Mouse (Mus musculus) lung, embryonic 16.5 days (tissue): ENCODE measurements around the gene Arsb. TPM values are rescaled to one million over a fixed set of nuclear protein-coding genes. Genes with fewer than 3 reads are reported as not detected.

Source experiments
- ATAC-seq: fragments of 200-750 bp; cut with Nextera tagmentation; 2 replicates; pipeline ENCODE4 v1.8.0; 2017; ENCODE audit warnings: low read depth, mild to moderate bottlenecking, moderate library complexity
- H3K27ac ChIP-seq: fragments of 300-500 bp; sonication (generic); 2 replicates; pipeline ENCODE4 v1.5.1; 2014; ENCODE audit warnings: mild to moderate bottlenecking, control low read depth, low read length
- H3K27me3 ChIP-seq: fragments of 300-500 bp; sonication (generic); 2 replicates; pipeline ENCODE4 v1.6.1; 2014; ENCODE audit warnings: low read depth, low read length, mixed read lengths; ENCODE audit not compliant: control insufficient read depth, insufficient read depth
- H3K36me3 ChIP-seq: fragments of 300-500 bp; sonication (generic); 2 replicates; pipeline ENCODE4 v1.6.1; 2014; ENCODE audit warnings: low read length; ENCODE audit not compliant: control insufficient read depth, insufficient read depth
- H3K4me1 ChIP-seq: fragments of 300-500 bp; sonication (generic); replicated peaks from 2 replicates; pipeline ENCODE4 v1.6.1; 2014; ENCODE audit warnings: low read length, mixed read lengths; ENCODE audit not compliant: control insufficient read depth, insufficient read depth
- H3K4me2 ChIP-seq: fragments of 300-500 bp; sonication (generic); 2 replicates; pipeline ENCODE4 v1.6.1; 2014; ENCODE audit warnings: low read depth, low read length, control low read depth
- H3K4me3 ChIP-seq: fragments of 300-500 bp; sonication (generic); 2 replicates; pipeline ENCODE4 v1.5.1; 2014; ENCODE audit warnings: mild to moderate bottlenecking, low read length, control low read depth
- H3K9ac ChIP-seq: fragments of 300-500 bp; sonication (generic); 2 replicates; pipeline ENCODE4 v1.6.1; 2014; ENCODE audit warnings: low read length, control low read depth
- H3K9me3 ChIP-seq: fragments of 300-500 bp; sonication (generic); 2 replicates; pipeline ENCODE4 v1.6.1; 2016; ENCODE audit warnings: low read length; ENCODE audit not compliant: control insufficient read depth
- WGBS: fragments of 180-500 bp; shearing (Covaris S2); extraction: QIAGEN DNeasy Blood & Tissue Kit; methylation state at CpG from one replicate; pipeline ENCODE4 v1.1.7; 2014; 5-methylcytosine and 5-hydroxymethylcytosine counted together
- polyA plus RNA-seq: library from polyadenylated mRNA; unstranded; fragments of >200 nt; fragmentation: Nextera tagmentation; extraction: Ambion mirVana; gene quantifications from 2 replicates; pipeline ENCODE4 v1.2.1, GENCODE M21; 2015

Gene Arsb
- polyA plus RNA-seq, 1 experiment from 2014 or later, result 17.2 TPM

DNA sequence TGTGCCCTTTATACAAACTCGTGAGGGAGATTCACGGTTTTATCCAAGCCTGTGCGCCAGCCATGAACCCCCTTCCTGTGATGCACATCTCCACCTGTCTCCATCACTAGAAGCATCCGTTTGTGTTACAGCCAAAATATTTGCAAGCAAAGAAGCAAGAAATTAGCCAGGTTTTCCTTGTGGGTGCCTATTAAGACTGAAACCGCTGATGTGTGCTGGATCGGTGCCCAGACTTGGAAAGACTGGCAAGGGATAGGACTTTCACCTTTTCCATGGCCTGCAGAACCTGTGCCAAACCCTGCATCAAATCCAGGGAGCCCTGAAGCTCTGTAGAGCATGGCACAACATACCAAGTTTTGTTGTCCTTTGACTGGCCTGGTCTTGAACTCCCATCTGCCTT, 165.0 kb downstream of the Arsb start:
- Histone ChIP-seq H3K4me2 (no peak overlapping the region), H3K9ac (no peak overlapping the region), H3K27ac (no peak overlapping the region), H3K9me3 (no peaks in the 10 kb centered on the region), H3K4me3 (no peak overlapping the region), H3K36me3 (no peaks in the 10 kb centered on the region), H3K4me1 (peaks cover 21% of the 10 kb centered on the region), H3K27me3 (no peaks in the 10 kb centered on the region)
- WGBS, result 62% methylated on average over 6 of the region's 6 CpGs
- no peak for ATAC-seq

DNA sequence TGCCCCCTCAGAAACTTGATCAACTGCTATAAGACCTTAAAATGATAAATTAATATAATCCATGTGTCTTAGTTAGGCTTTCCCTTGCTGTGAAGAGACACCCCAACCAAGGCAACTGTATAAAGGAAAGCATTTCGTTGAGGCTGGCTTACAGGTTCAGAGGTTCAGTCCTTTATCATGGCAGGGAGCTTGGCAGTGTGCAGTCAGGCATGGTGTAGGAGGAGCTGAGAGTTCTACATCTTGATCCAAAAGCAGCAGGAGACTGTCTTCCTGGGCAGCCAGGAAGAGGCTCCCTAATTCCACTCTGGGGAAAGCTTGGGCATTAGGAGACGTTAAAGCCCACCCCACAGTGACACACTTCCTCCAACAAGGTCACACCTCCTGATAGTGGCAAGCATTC, 166.7 kb downstream of the Arsb start:
- H3K36me3 ChIP-seq, result no peaks in the 10 kb centered on the region
- no peak overlapping the region for H3K4me2 ChIP-seq
- H3K27me3 ChIP-seq, result no peaks in the 10 kb centered on the region
- no peaks in the 10 kb centered on the region for H3K9me3 ChIP-seq
- WGBS, result 37% methylated on average over 2 of the region's 2 CpGs
- H3K27ac ChIP-seq, result peak overlapping the region; percentile 66
- no peak for ATAC-seq
- H3K4me1 ChIP-seq, result peaks cover 26% of the 10 kb centered on the region
- 0 out of 2 replicates have a peak overlapping the region, but pooled peaks have one; percentile 15 for H3K9ac ChIP-seq
- H3K4me3 ChIP-seq, result no peak overlapping the region

DNA sequence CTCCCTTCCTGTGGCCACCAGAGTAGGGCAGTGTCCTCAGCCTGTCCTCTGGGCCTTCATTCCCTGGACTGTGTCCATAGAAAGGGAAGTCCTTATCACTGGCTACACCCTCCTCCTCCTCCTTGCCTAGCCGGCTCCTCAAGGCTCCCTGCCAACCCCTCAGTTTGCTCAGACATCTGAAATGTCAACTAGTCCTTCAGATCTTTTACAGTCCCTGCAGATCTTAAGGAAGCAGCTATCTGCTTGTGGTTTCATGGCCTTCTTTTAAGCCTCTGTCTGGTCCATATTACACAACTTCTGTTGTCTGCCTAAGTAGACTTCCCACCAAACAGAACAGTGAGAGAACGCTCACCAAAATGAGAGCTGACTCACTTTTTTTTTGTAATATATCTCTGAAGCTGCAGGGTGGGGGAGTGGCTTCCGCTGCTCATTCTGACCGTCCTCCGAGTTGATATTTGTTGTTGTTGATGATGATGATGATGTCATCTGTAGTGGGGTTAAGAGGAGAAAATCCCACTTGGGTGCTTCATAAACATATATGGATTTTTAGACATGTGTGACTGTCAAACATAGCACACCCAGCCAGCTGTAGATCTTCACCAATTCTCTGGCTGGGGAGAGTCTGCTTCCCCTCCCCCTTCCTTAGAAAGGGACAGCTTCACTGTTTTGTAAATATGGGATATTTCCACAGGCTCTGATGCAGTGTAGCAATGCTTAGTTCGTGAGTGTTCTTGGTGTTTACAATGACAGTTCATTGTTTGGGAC, 168.1 kb downstream of the Arsb start:
- peak overlapping the region; percentile 34; the same call in 1 of the 2 replicates for H3K9ac ChIP-seq
- ATAC-seq, result peak; percentile 77
- H3K9me3 ChIP-seq, result no peaks in the 10 kb centered on the region
- H3K36me3 ChIP-seq, result no peaks in the 10 kb centered on the region
- WGBS, result 29% methylated on average over 6 of the region's 6 CpGs
- no peak overlapping the region for H3K4me3 ChIP-seq
- H3K27ac ChIP-seq, result peak overlapping the region; percentile 95
- 0 out of 2 replicates have a peak overlapping the region, but pooled peaks have one; percentile 8 for H3K4me2 ChIP-seq
- peaks cover 26% of the 10 kb centered on the region for H3K4me1 ChIP-seq
- H3K27me3 ChIP-seq, result no peaks in the 10 kb centered on the region

DNA sequence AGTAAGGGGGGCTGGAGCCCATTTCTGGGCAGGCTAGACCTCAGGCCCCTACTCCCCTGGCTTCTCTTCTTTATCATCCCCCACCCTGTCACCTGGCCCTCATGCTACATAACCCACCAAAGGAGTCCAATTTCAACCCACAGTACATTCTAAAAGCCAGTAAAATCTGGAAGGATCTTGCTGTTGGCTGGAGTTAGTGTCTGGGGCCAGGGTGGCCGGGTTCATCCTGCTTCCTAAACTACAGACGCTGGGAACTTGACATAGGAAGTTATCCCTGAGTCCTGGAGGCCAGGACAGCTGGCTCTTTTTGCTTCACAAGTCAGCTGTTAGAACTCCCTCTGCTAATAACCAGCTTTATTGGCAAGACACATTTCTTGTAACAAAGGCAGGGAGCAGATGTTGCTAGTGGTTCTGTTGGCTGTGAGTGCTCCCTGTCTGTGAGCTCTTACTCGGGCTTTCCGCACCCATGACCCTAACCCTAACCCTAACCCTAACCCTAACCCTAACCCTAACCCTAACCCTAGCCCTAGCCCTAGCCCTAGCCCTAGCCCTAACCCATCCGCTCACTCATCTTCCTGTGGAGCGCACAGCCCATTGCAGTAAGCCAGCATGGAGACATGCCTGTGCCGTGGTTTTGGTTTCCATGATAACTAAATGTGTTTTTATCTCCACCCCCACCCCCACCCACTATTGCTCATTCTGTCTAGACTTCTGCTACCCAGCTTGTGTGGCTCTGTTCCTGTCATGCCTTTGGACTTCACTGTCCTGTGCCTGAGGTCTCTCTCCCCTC, 169.5 kb downstream of the Arsb start:
- no peaks in the 10 kb centered on the region for H3K27me3 ChIP-seq
- peak overlapping the region; percentile 12; the same call in 1 of the 2 replicates for H3K4me2 ChIP-seq
- peak; percentile 76 for ATAC-seq
- no peak overlapping the region for H3K4me3 ChIP-seq
- WGBS, result 48% methylated on average over 7 of the region's 7 CpGs
- no peaks in the 10 kb centered on the region for H3K9me3 ChIP-seq
- H3K4me1 ChIP-seq, result peaks cover 24% of the 10 kb centered on the region
- H3K27ac ChIP-seq, result peak overlapping the region; percentile 95
- H3K9ac ChIP-seq, result no peak overlapping the region
- no peaks in the 10 kb centered on the region for H3K36me3 ChIP-seq

DNA sequence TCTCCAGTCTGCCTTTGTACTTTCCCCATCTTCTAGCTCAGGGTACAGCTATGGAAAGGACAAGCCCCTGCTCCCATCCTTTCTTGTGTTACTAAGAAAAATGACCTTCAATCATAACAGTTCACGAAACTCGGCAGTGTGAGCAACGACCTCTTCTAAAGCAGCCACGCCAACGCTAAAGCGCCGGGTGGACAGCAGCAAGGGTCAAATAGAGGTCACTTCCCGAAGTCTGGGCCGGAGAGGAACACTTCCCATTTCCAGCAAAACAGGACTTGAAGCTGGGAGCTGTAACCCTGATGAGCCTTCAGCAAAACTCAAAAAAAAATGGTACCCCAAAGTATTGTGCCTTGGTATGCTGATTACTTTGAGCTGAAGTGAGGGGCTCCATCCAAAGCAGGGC, 179.6 kb downstream of the Arsb start:
- H3K27me3 ChIP-seq, result no peaks in the 10 kb centered on the region
- no peaks in the 10 kb centered on the region for H3K36me3 ChIP-seq
- no peak overlapping the region for H3K4me2 ChIP-seq
- no peak overlapping the region for H3K4me3 ChIP-seq
- WGBS, result 10% methylated on average over 9 of the region's 9 CpGs
- H3K9me3 ChIP-seq, result no peaks in the 10 kb centered on the region
- H3K9ac ChIP-seq, result no peak overlapping the region
- H3K27ac ChIP-seq, result no peak overlapping the region
- H3K4me1 ChIP-seq, result peaks cover 8% of the 10 kb centered on the region
- ATAC-seq, result 0 out of 2 replicates have a peak, but pooled peaks have one; percentile 54

DNA sequence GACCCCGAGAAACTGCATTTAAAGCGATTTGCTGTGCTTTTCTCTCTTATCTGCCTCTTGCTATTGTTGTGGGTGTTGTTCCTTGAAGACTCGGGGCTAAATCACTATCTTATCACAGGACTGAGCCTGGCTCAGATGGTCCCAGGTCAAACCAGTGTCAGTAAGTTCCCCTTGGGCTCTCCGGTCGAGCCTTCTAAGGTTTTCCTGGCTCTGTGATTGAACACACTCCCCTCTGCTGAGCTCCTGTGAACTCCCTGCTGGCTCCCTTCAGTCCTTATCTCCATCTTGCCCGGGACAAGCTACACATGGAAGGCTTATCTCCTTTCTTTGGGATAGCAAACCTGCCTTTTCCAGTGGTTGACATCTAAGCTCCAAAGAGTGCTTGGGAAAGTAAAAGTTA, 180.1 kb downstream of the Arsb start:
- Histone ChIP-seq H3K4me3 (no peak overlapping the region), H3K36me3 (no peaks in the 10 kb centered on the region), H3K4me2 (no peak overlapping the region), H3K9me3 (no peaks in the 10 kb centered on the region), H3K4me1 (peaks cover 8% of the 10 kb centered on the region), H3K27me3 (no peaks in the 10 kb centered on the region), H3K27ac (no peak overlapping the region), H3K9ac (no peak overlapping the region)
- ATAC-seq, result no peak
- 31% methylated on average over 6 of the region's 6 CpGs for WGBS

DNA sequence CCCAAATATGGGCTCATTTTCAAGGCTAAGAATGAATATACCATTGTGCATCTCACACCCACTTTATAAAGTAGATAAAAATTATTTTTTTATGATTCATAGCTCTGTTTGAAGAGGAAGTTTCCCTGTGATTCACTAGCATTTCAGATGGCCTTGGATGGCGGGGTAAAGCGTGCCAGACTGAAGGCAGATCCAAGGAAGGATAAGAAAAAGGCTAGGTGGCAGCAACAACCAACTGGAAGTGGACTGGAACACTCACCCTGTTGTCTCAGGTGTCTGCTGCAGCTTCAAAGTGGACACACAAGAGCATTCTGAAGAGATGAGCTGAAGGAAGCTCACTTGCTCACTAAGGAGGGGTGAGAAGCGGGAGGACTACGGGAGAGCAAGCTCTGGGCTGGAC, 181.0 kb downstream of the Arsb start:
- Histone ChIP-seq H3K9ac (no peak overlapping the region), H3K4me2 (no peak overlapping the region), H3K9me3 (no peaks in the 10 kb centered on the region), H3K36me3 (no peaks in the 10 kb centered on the region), H3K27ac (no peak overlapping the region), H3K4me3 (no peak overlapping the region), H3K4me1 (peaks cover 8% of the 10 kb centered on the region), H3K27me3 (no peaks in the 10 kb centered on the region)
- 84% methylated on average over 4 of the region's 4 CpGs for WGBS
- no peak for ATAC-seq

DNA sequence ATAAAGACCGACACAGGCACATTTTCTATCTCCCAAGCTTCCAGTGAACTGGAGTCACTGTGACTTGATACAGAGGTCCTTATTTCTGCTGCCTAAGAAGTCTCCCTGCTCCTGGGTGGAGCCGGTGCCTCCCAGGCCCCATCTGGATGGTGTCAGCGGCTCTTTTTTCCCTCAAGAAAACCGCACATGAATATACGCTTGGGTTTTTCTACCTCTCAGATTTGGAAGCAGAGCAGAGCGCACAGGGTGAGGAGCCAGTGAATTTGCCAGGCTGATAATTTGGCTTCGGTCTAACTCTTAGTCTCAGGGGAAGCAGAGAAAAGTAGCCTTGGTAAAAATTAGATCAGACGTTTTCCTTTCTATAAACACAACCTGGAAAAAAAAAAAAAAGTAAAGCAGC, 186.5 kb downstream of the Arsb start:
- H3K4me3 ChIP-seq, result no peak overlapping the region
- no peak overlapping the region for H3K4me2 ChIP-seq
- no peak overlapping the region for H3K9ac ChIP-seq
- no peaks in the 10 kb centered on the region for H3K36me3 ChIP-seq
- no peaks in the 10 kb centered on the region for H3K4me1 ChIP-seq
- 69% methylated on average over 8 of the region's 8 CpGs for WGBS
- no peak overlapping the region for H3K27ac ChIP-seq
- no peaks in the 10 kb centered on the region for H3K9me3 ChIP-seq
- no peak for ATAC-seq
- no peaks in the 10 kb centered on the region for H3K27me3 ChIP-seq

DNA sequence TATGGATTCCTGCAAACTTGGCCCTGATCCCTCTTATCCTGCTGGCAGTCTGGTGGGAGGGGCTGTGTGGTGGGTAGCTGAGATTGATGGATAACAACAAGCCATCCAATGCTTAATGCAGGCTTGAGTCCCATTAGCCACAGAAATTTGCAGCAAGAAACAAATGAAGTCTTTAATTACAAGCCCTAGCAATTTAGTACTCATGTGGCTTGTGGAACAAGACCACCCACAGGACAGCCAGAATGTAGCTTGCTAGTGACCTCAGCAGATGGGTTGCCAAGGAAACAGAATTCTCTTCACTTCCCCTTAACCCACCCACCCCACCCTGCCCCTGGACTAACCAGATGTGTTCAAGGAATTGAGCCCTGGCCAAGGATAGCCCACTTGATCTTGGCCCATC, 194.8 kb downstream of the Arsb start:
- H3K36me3 ChIP-seq, result no peaks in the 10 kb centered on the region
- no peak overlapping the region for H3K4me3 ChIP-seq
- H3K9me3 ChIP-seq, result no peaks in the 10 kb centered on the region
- H3K27me3 ChIP-seq, result no peaks in the 10 kb centered on the region
- no peak for ATAC-seq
- H3K9ac ChIP-seq, result no peak overlapping the region
- H3K27ac ChIP-seq, result no peak overlapping the region
- H3K4me1 ChIP-seq, result peaks cover 4% of the 10 kb centered on the region; the same call in 1 of the 2 replicates
- H3K4me2 ChIP-seq, result no peak overlapping the region
